Mouse (Mus musculus): ENCODE results near the gene Lifr.

DNA sequence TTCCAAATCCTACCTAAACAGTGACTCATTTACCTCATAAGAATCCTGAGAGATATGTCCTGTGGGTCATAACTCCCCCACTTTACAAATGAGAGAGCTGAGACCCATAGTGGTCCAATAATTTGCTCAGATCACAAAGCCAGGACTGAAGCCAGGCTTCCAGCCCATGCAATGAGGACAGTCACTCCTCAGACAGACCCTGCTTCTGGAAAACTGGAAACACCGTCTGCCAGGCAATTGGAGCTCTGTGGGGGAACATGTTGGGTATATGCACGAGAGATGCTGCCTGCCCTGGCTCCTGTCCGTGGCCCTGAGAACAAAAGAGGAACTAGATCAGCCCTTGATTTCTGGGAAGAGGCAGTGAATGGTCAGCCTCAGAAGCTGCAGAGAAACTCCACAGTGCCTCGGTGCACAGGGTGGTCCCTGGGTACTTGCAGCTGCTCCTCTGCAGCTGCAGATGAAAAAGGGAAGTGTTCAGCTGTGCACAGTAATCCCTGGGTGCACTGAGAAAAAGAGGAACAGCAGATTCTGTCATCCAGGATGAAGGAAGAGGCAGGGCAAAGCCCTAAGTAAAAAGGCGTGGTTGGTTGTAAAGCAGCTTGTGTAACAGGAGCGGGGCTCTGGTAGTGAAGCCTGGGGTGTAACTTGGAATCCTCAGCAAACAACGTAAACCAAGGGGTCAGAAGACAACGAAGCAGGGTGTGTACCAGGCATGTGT, 5.5 kb upstream of the Lifr start:
- TF ChIP-seq CTCF (conservative IDR thresholded peaks at IDR 0.05; ENCODE audit: low read length) (no peak), NANOG (IDR thresholded peaks at IDR 0.05; ENCODE audit: borderline replicate concordance, low read length) (no peak)
